Mouse (Mus musculus) testis, adult 2 months (tissue): ENCODE results near the gene Egfl6. TPM values are rescaled to one million over a fixed set of nuclear protein-coding genes. Genes with fewer than 3 reads are reported as not detected.
A peak's percentile ranks its signal among the peaks of the same experiment; 100 is the strongest.
"Not testable (repeated sequence)": the region's sequence is repeated elsewhere in the genome, so short reads cannot be mapped to it uniquely, and the experiment has no call there.

Source experiments
- H3K27ac ChIP-seq: fragments of 200-500 bp; 2 replicates; pipeline ENCODE4 v1.5.1; 2012; ENCODE audit warnings: low read depth, low read length; ENCODE audit not compliant: control insufficient read depth, insufficient read depth
- H3K27me3 ChIP-seq: fragments of 200-500 bp; 2 replicates; pipeline ENCODE4 v1.6.1; 2012; ENCODE audit warnings: mild to moderate bottlenecking, low read length, moderate library complexity; ENCODE audit not compliant: control insufficient read depth, insufficient read depth
- H3K36me3 ChIP-seq: fragments of 200-500 bp; 2 replicates; pipeline ENCODE4 v1.6.1; 2012; ENCODE audit warnings: mild to moderate bottlenecking, low read length; ENCODE audit not compliant: control insufficient read depth, insufficient read depth
- H3K4me1 ChIP-seq: fragments of 200-500 bp; 2 replicates; pipeline ENCODE4 v1.6.1; 2012; ENCODE audit warnings: low read length; ENCODE audit not compliant: control insufficient read depth, insufficient read depth
- H3K4me3 ChIP-seq: fragments of 200-500 bp; 2 replicates; pipeline ENCODE4 v1.5.1; 2012; ENCODE audit warnings: low read depth, mild to moderate bottlenecking, low read length, moderate library complexity, mixed read lengths; ENCODE audit not compliant: control insufficient read depth
- CTCF ChIP-seq: fragments of 200-500 bp; IDR thresholded peaks from 2 replicates; pipeline ENCODE4 v1.5.1; 2012; ENCODE audit warnings: low read depth, mild to moderate bottlenecking, inconsistent platforms, low read length, moderate library complexity; ENCODE audit not compliant: control insufficient read depth, insufficient read depth, insufficient replicate concordance
- POLR2A ChIP-seq: fragments of 200-500 bp; IDR thresholded peaks from 2 replicates; pipeline ENCODE4 v1.6.1; 2012; ENCODE audit warnings: low read depth, mild to moderate bottlenecking, inconsistent platforms, low read length, moderate library complexity; ENCODE audit not compliant: control insufficient read depth
- polyA plus RNA-seq: library from polyadenylated mRNA; depleted of rRNA; stranded (reverse); fragments of >200 nt; gene quantifications from 2 replicates; pipeline ENCODE4 v1.2.3, GENCODE M21; 2012

Gene Egfl6
- polyA plus RNA-seq, 1 experiment = 0.23 TPM

- Histone ChIP-seq H3K4me1 (no peaks in the 10 kb centered on the region), H3K36me3 (no peaks in the 10 kb centered on the region), H3K27me3 (no peaks in the 10 kb centered on the region), H3K27ac (no peak overlapping the region), H3K4me3 (no peak overlapping the region)
- TF ChIP-seq POLR2A (no peak), CTCF (no peak)
These were observed 69.6 kb downstream of the Egfl6 start for GRCm38 (mm10) chrX:166515923-166516322.

- H3K27ac ChIP-seq, H3K27me3 ChIP-seq, H3K36me3 ChIP-seq, H3K4me3 ChIP-seq, H3K4me1 ChIP-seq: not testable (repeated sequence)
These were observed 71.5 kb downstream of the Egfl6 start for GRCm38 (mm10) chrX:166514035-166514434.

- TF ChIP-seq CTCF = no peak
- no peak for TF ChIP-seq POLR2A
- Histone ChIP-seq H3K27me3 (no peaks in the 10 kb centered on the region), H3K36me3 (no peaks in the 10 kb centered on the region), H3K4me1 (no peaks in the 10 kb centered on the region), H3K4me3 (no peak overlapping the region), H3K27ac (no peak overlapping the region)
These were observed 73.4 kb downstream of the Egfl6 start for GRCm38 (mm10) chrX:166512071-166512470.

GRCm38 (mm10) chrX:166511107-166511506, 74.4 kb downstream of the Egfl6 start:
- Histone ChIP-seq H3K27ac (no peak overlapping the region), H3K4me3 (no peak overlapping the region), H3K4me1 (no peaks in the 10 kb centered on the region), H3K36me3 (no peaks in the 10 kb centered on the region), H3K27me3 (no peaks in the 10 kb centered on the region)
- no peak for TF ChIP-seq CTCF

GRCm38 (mm10) chrX:166509761-166510738, 75.5 kb downstream of the Egfl6 start:
- no peak for TF ChIP-seq CTCF
- peak; percentile 86 for TF ChIP-seq POLR2A
- Histone ChIP-seq H3K4me3 (peak overlapping the region; percentile 92), H3K36me3 (no peaks in the 10 kb centered on the region), H3K27ac (peak overlapping the region; percentile 96), H3K27me3 (no peaks in the 10 kb centered on the region), H3K4me1 (no peaks in the 10 kb centered on the region)

- Histone ChIP-seq H3K4me3 (no peak overlapping the region), H3K27me3 (no peaks in the 10 kb centered on the region), H3K36me3 (no peaks in the 10 kb centered on the region), H3K27ac (no peak overlapping the region), H3K4me1 (no peaks in the 10 kb centered on the region)
- TF ChIP-seq POLR2A = no peak
- no peak for TF ChIP-seq CTCF
These were observed 81.1 kb downstream of the Egfl6 start for GRCm38 (mm10) chrX:166504421-166504820.

GRCm38 (mm10) chrX:166499496-166500190, 85.9 kb downstream of the Egfl6 start:
- H3K27me3 ChIP-seq = no peaks in the 10 kb centered on the region
- no peaks in the 10 kb centered on the region for H3K36me3 ChIP-seq
- H3K27ac ChIP-seq = no peak overlapping the region
- no peaks in the 10 kb centered on the region for H3K4me1 ChIP-seq
- TF ChIP-seq CTCF (no peak), POLR2A (no peak)
- H3K4me3 ChIP-seq = no peak overlapping the region
